Mouse (Mus musculus) myocyte (in vitro differentiated cells): ENCODE measurements around the gene Loxl4. TPM values are rescaled to one million over a fixed set of nuclear protein-coding genes. Genes with fewer than 3 reads are reported as not detected.

Source experiments
- H3K27me3 ChIP-seq: one replicate; pipeline ENCODE4 v1.6.1; 2011; ENCODE audit not compliant: control insufficient read depth, insufficient read depth, insufficient read length
- H3K36me3 ChIP-seq: one replicate; pipeline ENCODE4 v1.6.1; 2011; ENCODE audit not compliant: control insufficient read depth, insufficient read depth
- H3K4me2 ChIP-seq: one replicate; pipeline ENCODE4 v1.6.1; 2011; ENCODE audit warnings: low read depth, control low read depth
- H3K4me3 ChIP-seq: one replicate; pipeline ENCODE4 v1.5.1; 2011; ENCODE audit warnings: mild to moderate bottlenecking, control low read depth, moderate library complexity
- H3K79me2 ChIP-seq: one replicate; pipeline ENCODE4 v1.6.1; 2011; ENCODE audit not compliant: control insufficient read depth, insufficient read depth
- H3ac ChIP-seq: one replicate; pipeline ENCODE4 v1.6.1; 2011; ENCODE audit not compliant: control insufficient read depth, insufficient read length
- CEBPB ChIP-seq: IDR thresholded peaks from 2 replicates; pipeline ENCODE4 v1.6.1; 2011; ENCODE audit warnings: mild to moderate bottlenecking, moderate library complexity; ENCODE audit not compliant: poor library complexity, insufficient read depth, severe bottlenecking
- E2F4 ChIP-seq: IDR thresholded peaks from one replicate; pipeline ENCODE4 v1.6.1; 2011; ENCODE audit warnings: mild to moderate bottlenecking, control low read depth, moderate library complexity; ENCODE audit not compliant: insufficient read depth
- MAX ChIP-seq: IDR thresholded peaks from one replicate; pipeline ENCODE4 v1.6.1; 2011; ENCODE audit warnings: low read depth, mild to moderate bottlenecking, control low read depth
- MYOD1 ChIP-seq, 3 experiments: IDR thresholded peaks; one replicate each; pipeline ENCODE4 v1.6.1; 2011; ENCODE audit warnings: control low read depth in 2 of 3, low read depth in 2 of 3, mild to moderate bottlenecking in 2 of 3, moderate library complexity in 1 of 3; ENCODE audit not compliant: insufficient read length in 2 of 3, control insufficient read depth in 1 of 3
- MYOG ChIP-seq, 3 experiments: IDR thresholded peaks; one replicate each; pipeline ENCODE4 v1.6.1; 2011; ENCODE audit warnings: control low read depth in 2 of 3, low read depth in 2 of 3, mild to moderate bottlenecking in 2 of 3; ENCODE audit not compliant: insufficient read length in 2 of 3, control insufficient read depth in 1 of 3, insufficient read depth in 1 of 3
- POLR2A ChIP-seq: IDR thresholded peaks from one replicate; pipeline ENCODE4 v1.6.1; 2011; ENCODE audit warnings: low read depth, mild to moderate bottlenecking, control low read depth, moderate library complexity; ENCODE audit not compliant: insufficient read length
- POLR2AphosphoS2 ChIP-seq: IDR thresholded peaks from one replicate; pipeline ENCODE4 v1.6.1; 2011; ENCODE audit warnings: low read depth, control low read depth; ENCODE audit not compliant: insufficient read length
- REST ChIP-seq: IDR thresholded peaks from one replicate; pipeline ENCODE4 v1.6.1; 2011; ENCODE audit warnings: mild to moderate bottlenecking, control low read depth, moderate library complexity; ENCODE audit not compliant: insufficient read depth, insufficient read length
- SRF ChIP-seq: IDR thresholded peaks from one replicate; pipeline ENCODE4 v1.6.1; 2011; ENCODE audit warnings: low read depth; ENCODE audit not compliant: control insufficient read depth, insufficient read length
- TCF12 ChIP-seq: IDR thresholded peaks from one replicate; pipeline ENCODE4 v1.6.1; 2011; ENCODE audit warnings: mild to moderate bottlenecking, control low read depth; ENCODE audit not compliant: poor library complexity, insufficient read depth, severe bottlenecking
- TCF3 ChIP-seq: IDR thresholded peaks from one replicate; pipeline ENCODE4 v1.6.1; 2011; ENCODE audit warnings: low read depth, control low read depth; ENCODE audit not compliant: insufficient read length
- USF1 ChIP-seq: IDR thresholded peaks from one replicate; pipeline ENCODE4 v1.6.1; 2011; ENCODE audit warnings: low read depth, mild to moderate bottlenecking, control low read depth, moderate library complexity
- polyA plus RNA-seq: library from polyadenylated mRNA; unstranded; fragments of >200 nt; fragmentation: generic; extraction: Trizol; gene quantifications from one replicate; pipeline ENCODE4 v1.2.1, GENCODE M21; 2012; ENCODE audit warnings: missing spikeins

Loxl4 gene
- polyA plus RNA-seq, 1 experiment, result 4.9 TPM

DNA sequence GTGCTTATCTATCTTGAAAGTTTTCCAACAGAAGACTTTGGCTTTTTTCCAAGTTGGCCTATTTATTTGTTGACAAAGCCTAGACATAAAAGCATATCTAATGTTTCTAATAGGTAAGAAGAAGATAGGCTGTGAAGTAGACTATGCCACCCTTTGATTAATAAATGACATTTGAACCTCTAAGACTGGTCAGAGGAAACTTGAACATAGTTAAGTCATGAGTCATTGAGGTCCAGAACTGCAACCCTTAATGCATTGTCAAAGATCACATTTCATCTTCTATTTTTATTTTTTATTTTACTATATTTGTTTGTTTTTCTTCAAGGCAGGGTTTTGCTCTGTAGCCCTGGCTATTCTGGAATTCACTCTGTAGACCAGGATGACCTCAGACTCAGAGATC, 45.6 kb downstream of the Loxl4 start:
- Histone ChIP-seq H3K27me3 (no peaks in the 10 kb centered on the region), H3K79me2 (peaks cover 11% of the 10 kb centered on the region), H3ac (no peak overlapping the region), H3K36me3 (no peaks in the 10 kb centered on the region), H3K4me3 (no peak overlapping the region), H3K4me2 (no peak overlapping the region)
- no peak for TF ChIP-seq POLR2AphosphoS2
- no peak for TF ChIP-seq USF1
- no peak for TF ChIP-seq E2F4
- no peak for TF ChIP-seq TCF12
- TF ChIP-seq MYOG (IDR thresholded peaks at IDR 0.05; ENCODE audit: control insufficient read depth in 1 of 3, insufficient read depth in 1 of 3, insufficient read length in 2 of 3, low read depth in 2 of 3), result no peak
- no peak for TF ChIP-seq CEBPB
- no peak for TF ChIP-seq POLR2A
- TF ChIP-seq MYOD1 (IDR thresholded peaks at IDR 0.05; ENCODE audit: control insufficient read depth in 1 of 3, insufficient read length in 2 of 3, low read depth in 2 of 3), result no peak
- TF ChIP-seq MAX, result no peak
- no peak for TF ChIP-seq TCF3
- no peak for TF ChIP-seq SRF
- no peak for TF ChIP-seq REST

DNA sequence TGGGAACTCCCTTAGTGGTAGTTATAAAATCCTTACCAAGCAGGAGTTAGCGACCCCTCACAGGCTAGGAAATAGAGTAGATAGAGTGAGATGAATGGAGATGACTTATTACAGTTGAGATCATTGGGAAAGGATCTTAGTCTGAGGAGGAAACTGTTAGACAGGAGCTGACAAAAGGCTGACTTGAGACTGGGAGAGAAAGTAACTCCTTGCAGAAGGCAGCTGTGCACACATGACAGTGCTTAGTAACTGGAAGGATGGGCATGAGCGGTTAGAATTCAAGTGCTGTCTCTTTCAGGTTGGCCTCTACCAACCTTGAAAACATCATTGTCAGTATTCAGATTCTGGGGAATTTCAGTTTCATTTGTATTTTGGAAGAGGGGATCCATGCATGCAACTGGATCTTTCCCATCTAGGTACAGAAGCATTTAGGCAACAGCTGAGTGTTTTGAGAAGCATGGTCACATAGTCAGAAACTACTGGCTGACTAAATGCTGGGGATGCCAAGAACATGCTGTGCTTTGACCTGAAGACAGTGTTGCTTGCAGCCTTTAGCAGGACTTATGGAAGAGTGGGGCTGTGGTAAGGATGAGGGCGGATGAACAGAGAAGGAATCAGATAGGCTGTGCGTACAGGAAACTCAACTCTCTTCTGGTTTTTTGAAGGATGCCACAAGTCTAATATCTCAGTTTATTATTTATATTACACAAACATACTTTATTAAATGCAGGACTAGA, 46.2 kb downstream of the Loxl4 start:
- Histone ChIP-seq H3K4me2 (no peak overlapping the region), H3K27me3 (no peaks in the 10 kb centered on the region), H3K79me2 (peaks cover 14% of the 10 kb centered on the region), H3ac (no peak overlapping the region), H3K4me3 (no peak overlapping the region), H3K36me3 (no peaks in the 10 kb centered on the region)
- TF ChIP-seq MAX (no peak), REST (no peak), CEBPB (no peak), E2F4 (no peak), TCF12 (no peak), USF1 (no peak), TCF3 (no peak), POLR2A (no peak), MYOD1 (IDR thresholded peaks at IDR 0.05; ENCODE audit: control insufficient read depth in 1 of 3, insufficient read length in 2 of 3, low read depth in 2 of 3) (no peak), MYOG (IDR thresholded peaks at IDR 0.05; ENCODE audit: control insufficient read depth in 1 of 3, insufficient read depth in 1 of 3, insufficient read length in 2 of 3, low read depth in 2 of 3) (no peak), POLR2AphosphoS2 (no peak), SRF (no peak)

DNA sequence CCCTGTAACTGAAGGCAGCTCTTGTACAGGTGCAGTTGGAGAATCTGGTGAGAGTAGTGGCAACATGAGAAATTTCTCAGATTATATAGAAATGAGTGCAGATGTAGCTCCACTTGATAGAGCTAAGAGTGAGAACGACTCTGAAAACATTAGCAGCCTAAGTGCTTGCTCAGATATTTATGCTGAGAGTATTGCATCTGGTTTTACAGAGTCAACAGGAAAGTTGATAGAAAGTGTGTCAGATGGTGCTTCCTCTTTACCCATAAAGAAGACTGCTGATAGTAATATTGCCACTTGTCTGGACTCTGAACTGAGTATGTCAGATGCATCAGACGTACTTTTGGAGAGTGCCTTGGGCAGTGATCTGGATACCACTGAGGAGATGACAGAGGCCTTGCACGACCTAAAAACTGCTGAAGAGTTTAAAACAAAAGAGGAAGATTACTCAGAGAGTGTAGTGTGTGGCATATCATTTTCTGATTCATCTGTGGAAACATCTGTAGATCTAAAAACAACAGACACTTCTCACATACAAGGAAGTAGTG, 48.8 kb downstream of the Loxl4 start:
- no peaks in the 10 kb centered on the region for H3K27me3 ChIP-seq
- H3K79me2 ChIP-seq, result peaks cover 24% of the 10 kb centered on the region
- TF ChIP-seq MYOD1 (IDR thresholded peaks at IDR 0.05; ENCODE audit: control insufficient read depth in 1 of 3, insufficient read length in 2 of 3, low read depth in 2 of 3) (no peak), TCF3 (no peak), POLR2AphosphoS2 (no peak), CEBPB (no peak), USF1 (no peak), POLR2A (no peak), MAX (no peak), TCF12 (no peak)
- no peak overlapping the region for H3K4me2 ChIP-seq
- no peaks in the 10 kb centered on the region for H3K36me3 ChIP-seq
- no peak overlapping the region for H3ac ChIP-seq
- no peak overlapping the region for H3K4me3 ChIP-seq

DNA sequence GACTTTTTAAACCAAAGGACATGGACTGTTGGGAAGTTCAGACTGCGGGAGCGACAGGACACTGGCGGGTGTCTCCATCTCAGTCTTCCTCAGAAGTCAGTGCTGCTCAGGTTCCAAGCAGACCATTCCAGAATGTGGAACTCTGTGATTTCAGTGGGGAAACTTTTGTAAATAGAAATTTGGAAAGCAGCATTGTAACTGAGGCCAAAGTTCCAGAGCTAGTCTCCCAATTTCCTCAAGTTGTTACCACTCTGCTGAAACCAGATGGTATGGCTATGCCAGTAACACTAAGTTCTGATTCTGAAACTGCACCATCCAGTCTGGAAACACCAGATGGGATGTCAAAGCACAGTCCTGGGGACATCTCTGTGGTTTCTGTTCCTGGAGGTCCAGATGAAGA, 49.6 kb downstream of the Loxl4 start:
- no peak overlapping the region for H3K4me3 ChIP-seq
- H3K27me3 ChIP-seq, result no peaks in the 10 kb centered on the region
- TF ChIP-seq POLR2A (no peak), USF1 (no peak), MYOD1 (IDR thresholded peaks at IDR 0.05; ENCODE audit: control insufficient read depth in 1 of 3, insufficient read length in 2 of 3, low read depth in 2 of 3) (no peak), MAX (no peak), REST (no peak), POLR2AphosphoS2 (no peak), E2F4 (no peak), TCF3 (no peak), MYOG (IDR thresholded peaks at IDR 0.05; ENCODE audit: control insufficient read depth in 1 of 3, insufficient read depth in 1 of 3, insufficient read length in 2 of 3, low read depth in 2 of 3) (no peak), CEBPB (no peak)
- H3ac ChIP-seq, result no peak overlapping the region
- peaks cover 19% of the 10 kb centered on the region for H3K79me2 ChIP-seq
- no peak overlapping the region for H3K4me2 ChIP-seq
- H3K36me3 ChIP-seq, result no peaks in the 10 kb centered on the region

DNA sequence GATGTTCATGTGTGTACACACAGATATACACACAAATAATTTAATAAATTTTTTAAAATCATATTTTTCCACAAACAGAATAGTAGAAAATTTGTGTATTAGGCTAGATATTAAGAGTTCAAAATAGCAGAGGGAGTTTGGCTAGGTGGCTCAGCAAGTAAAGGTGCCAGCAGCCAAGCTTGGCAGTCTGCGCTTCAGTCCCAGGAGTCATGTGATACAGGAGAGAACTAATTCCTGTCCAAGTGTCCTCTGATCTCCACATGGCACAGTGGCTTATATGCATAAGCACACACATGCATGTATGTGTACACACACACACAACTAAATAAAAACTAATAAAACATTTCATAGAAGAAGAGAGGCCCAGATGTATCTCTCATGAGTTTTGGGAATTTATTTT, 50.6 kb downstream of the Loxl4 start:
- Histone ChIP-seq H3K36me3 (no peaks in the 10 kb centered on the region), H3ac (no peak overlapping the region), H3K27me3 (no peaks in the 10 kb centered on the region), H3K4me2 (no peak overlapping the region), H3K4me3 (no peak overlapping the region), H3K79me2 (peaks cover 19% of the 10 kb centered on the region)
- no peak for TF ChIP-seq MYOG (IDR thresholded peaks at IDR 0.05; ENCODE audit: control insufficient read depth in 1 of 3, insufficient read depth in 1 of 3, insufficient read length in 2 of 3, low read depth in 2 of 3)
- TF ChIP-seq TCF3, result no peak
- no peak for TF ChIP-seq MYOD1 (IDR thresholded peaks at IDR 0.05; ENCODE audit: control insufficient read depth in 1 of 3, insufficient read length in 2 of 3, low read depth in 2 of 3)
- TF ChIP-seq POLR2A, result no peak
- no peak for TF ChIP-seq SRF
- no peak for TF ChIP-seq TCF12
- TF ChIP-seq REST, result no peak
- TF ChIP-seq POLR2AphosphoS2, result no peak
- no peak for TF ChIP-seq MAX
- no peak for TF ChIP-seq USF1
- TF ChIP-seq CEBPB, result no peak
- no peak for TF ChIP-seq E2F4
